Mouse (Mus musculus): Measurements from ENCODE around the gene Nfatc4. TPM values are rescaled to one million over a fixed set of nuclear protein-coding genes. Genes with fewer than 3 reads are reported as not detected.

The Nfatc4 gene
- polyA plus RNA-seq, 1 experiment, result 0.58 TPM

- TF ChIP-seq CTCF (IDR thresholded peaks at IDR 0.05; ENCODE audit: control insufficient read depth, insufficient read depth, insufficient replicate concordance, low read depth, low read length), result peak; percentile 91; the same call in 1 of the 2 replicates
- TF ChIP-seq POLR2A (IDR thresholded peaks at IDR 0.05; ENCODE audit: control insufficient read depth, low read depth, low read length), result no peak
- Histone ChIP-seq H3K36me3 (ENCODE audit: control insufficient read depth, insufficient read depth, low read length) (no peaks in the 10 kb centered on the region), H3K27ac (ENCODE audit: control insufficient read depth, insufficient read depth, low read depth, low read length) (no peak overlapping the region), H3K27me3 (ENCODE audit: control insufficient read depth, insufficient read depth, low read length) (peaks cover 5% of the 10 kb centered on the region), H3K4me1 (ENCODE audit: control insufficient read depth, insufficient read depth, low read length) (peaks cover 31% of the 10 kb centered on the region), H3K4me3 (ENCODE audit: control insufficient read depth, low read depth, low read length) (no peak overlapping the region; the same call in 1 of the 2 replicates)
Observed at GRCm38 (mm10) chr14:55822435-55822990, 431 bp upstream of the Nfatc4 start.

- no peaks in the 10 kb centered on the region for H3K36me3 ChIP-seq (ENCODE audit: control insufficient read depth, insufficient read depth, low read length)
- peaks cover 31% of the 10 kb centered on the region for H3K4me1 ChIP-seq (ENCODE audit: control insufficient read depth, insufficient read depth, low read length)
- no peak overlapping the region; the same call in 1 of the 2 replicates for H3K27ac ChIP-seq (ENCODE audit: control insufficient read depth, insufficient read depth, low read depth, low read length)
- H3K4me3 ChIP-seq (ENCODE audit: control insufficient read depth, low read depth, low read length), result peak overlapping the region; percentile 68
- TF ChIP-seq CTCF (IDR thresholded peaks at IDR 0.05; ENCODE audit: control insufficient read depth, insufficient read depth, insufficient replicate concordance, low read depth, low read length), result no peak
- no peak for TF ChIP-seq POLR2A (IDR thresholded peaks at IDR 0.05; ENCODE audit: control insufficient read depth, low read depth, low read length)
- peaks cover 5% of the 10 kb centered on the region for H3K27me3 ChIP-seq (ENCODE audit: control insufficient read depth, insufficient read depth, low read length)
Observed at GRCm38 (mm10) chr14:55824001-55824480, 1.1 kb downstream of the Nfatc4 start.

GRCm38 (mm10) chr14:55824481-55825215 is 1.7 kb downstream of the Nfatc4 start:
- Histone ChIP-seq H3K27ac (ENCODE audit: control insufficient read depth, insufficient read depth, low read depth, low read length) (no peak overlapping the region), H3K4me1 (ENCODE audit: control insufficient read depth, insufficient read depth, low read length) (peaks cover 31% of the 10 kb centered on the region), H3K4me3 (ENCODE audit: control insufficient read depth, low read depth, low read length) (peak overlapping the region; percentile 64), H3K36me3 (ENCODE audit: control insufficient read depth, insufficient read depth, low read length) (no peaks in the 10 kb centered on the region), H3K27me3 (ENCODE audit: control insufficient read depth, insufficient read depth, low read length) (peaks cover 5% of the 10 kb centered on the region)
- TF ChIP-seq CTCF (IDR thresholded peaks at IDR 0.05; ENCODE audit: control insufficient read depth, insufficient read depth, insufficient replicate concordance, low read depth, low read length) (no peak), POLR2A (IDR thresholded peaks at IDR 0.05; ENCODE audit: control insufficient read depth, low read depth, low read length) (no peak)

- H3K27ac ChIP-seq (ENCODE audit: control insufficient read depth, insufficient read depth, low read depth, low read length), result no peak overlapping the region
- peaks cover 35% of the 10 kb centered on the region for H3K4me1 ChIP-seq (ENCODE audit: control insufficient read depth, insufficient read depth, low read length)
- H3K27me3 ChIP-seq (ENCODE audit: control insufficient read depth, insufficient read depth, low read length), result peaks cover 5% of the 10 kb centered on the region
- H3K4me3 ChIP-seq (ENCODE audit: control insufficient read depth, low read depth, low read length), result peak overlapping the region; percentile 64
- TF ChIP-seq CTCF (IDR thresholded peaks at IDR 0.05; ENCODE audit: control insufficient read depth, insufficient read depth, insufficient replicate concordance, low read depth, low read length) (no peak), POLR2A (IDR thresholded peaks at IDR 0.05; ENCODE audit: control insufficient read depth, low read depth, low read length) (no peak)
- H3K36me3 ChIP-seq (ENCODE audit: control insufficient read depth, insufficient read depth, low read length), result no peaks in the 10 kb centered on the region
Observed at GRCm38 (mm10) chr14:55825216-55826051, 2.5 kb downstream of the Nfatc4 start.

GRCm38 (mm10) chr14:55826142-55826541 is 3.2 kb downstream of the Nfatc4 start:
- Histone ChIP-seq H3K27ac (ENCODE audit: control insufficient read depth, insufficient read depth, low read depth, low read length) (no peak overlapping the region), H3K4me1 (ENCODE audit: control insufficient read depth, insufficient read depth, low read length) (peaks cover 36% of the 10 kb centered on the region), H3K4me3 (ENCODE audit: control insufficient read depth, low read depth, low read length) (peak overlapping the region; percentile 34), H3K36me3 (ENCODE audit: control insufficient read depth, insufficient read depth, low read length) (no peaks in the 10 kb centered on the region), H3K27me3 (ENCODE audit: control insufficient read depth, insufficient read depth, low read length) (peaks cover 5% of the 10 kb centered on the region)
- TF ChIP-seq POLR2A (IDR thresholded peaks at IDR 0.05; ENCODE audit: control insufficient read depth, low read depth, low read length), result no peak
- no peak for TF ChIP-seq CTCF (IDR thresholded peaks at IDR 0.05; ENCODE audit: control insufficient read depth, insufficient read depth, insufficient replicate concordance, low read depth, low read length)

GRCm38 (mm10) chr14:55826551-55827340 is 3.8 kb downstream of the Nfatc4 start:
- Histone ChIP-seq H3K27ac (ENCODE audit: control insufficient read depth, insufficient read depth, low read depth, low read length) (no peak overlapping the region), H3K4me3 (ENCODE audit: control insufficient read depth, low read depth, low read length) (peak overlapping the region; percentile 34), H3K36me3 (ENCODE audit: control insufficient read depth, insufficient read depth, low read length) (no peaks in the 10 kb centered on the region), H3K27me3 (ENCODE audit: control insufficient read depth, insufficient read depth, low read length) (peaks cover 5% of the 10 kb centered on the region), H3K4me1 (ENCODE audit: control insufficient read depth, insufficient read depth, low read length) (peaks cover 36% of the 10 kb centered on the region)
- TF ChIP-seq CTCF (IDR thresholded peaks at IDR 0.05; ENCODE audit: control insufficient read depth, insufficient read depth, insufficient replicate concordance, low read depth, low read length), result no peak
- no peak for TF ChIP-seq POLR2A (IDR thresholded peaks at IDR 0.05; ENCODE audit: control insufficient read depth, low read depth, low read length)
